Mouse (Mus musculus) skeletal muscle tissue, adult 2 months (tissue): ENCODE data around the gene Gm10762.
"Not testable (repeated sequence)": the region's sequence is repeated elsewhere in the genome, so short reads cannot be mapped to it uniquely, and the experiment has no call there.

Experiments
- DNase-seq: peaks from one replicate; pipeline ENCODE4 v3.0.0-alpha.2; 2012; ENCODE audit warnings: low read depth, low spot score

Gm10762 gene

GRCm38 (mm10) chr2:128967661-128968441 lies at the start of gene Gm10762:
TSS of gene Gm10762 (minus strand) at chr2:128967725.
- DNase-seq = peak; percentile 79

DNA sequence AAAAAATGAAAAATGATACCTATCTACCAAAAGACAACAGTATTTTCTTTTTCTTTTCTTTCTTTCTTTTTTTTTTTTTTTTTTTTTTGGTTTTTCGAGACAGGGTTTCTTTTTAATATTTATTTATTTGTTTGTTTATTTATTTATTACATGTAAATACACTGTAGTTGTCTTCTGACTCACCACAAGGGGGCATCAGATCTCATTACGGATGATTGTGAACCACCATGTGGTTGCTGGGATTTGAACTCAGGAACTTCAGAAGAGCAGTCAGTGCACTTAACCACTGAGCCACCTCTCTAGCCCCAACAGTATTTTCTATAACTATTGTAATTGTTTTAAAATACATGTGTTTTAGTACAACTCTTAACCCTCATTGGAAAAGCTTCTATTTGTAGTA lies 41.3 kb upstream of the Gm10762 start:
- not testable (repeated sequence) for DNase-seq

DNA sequence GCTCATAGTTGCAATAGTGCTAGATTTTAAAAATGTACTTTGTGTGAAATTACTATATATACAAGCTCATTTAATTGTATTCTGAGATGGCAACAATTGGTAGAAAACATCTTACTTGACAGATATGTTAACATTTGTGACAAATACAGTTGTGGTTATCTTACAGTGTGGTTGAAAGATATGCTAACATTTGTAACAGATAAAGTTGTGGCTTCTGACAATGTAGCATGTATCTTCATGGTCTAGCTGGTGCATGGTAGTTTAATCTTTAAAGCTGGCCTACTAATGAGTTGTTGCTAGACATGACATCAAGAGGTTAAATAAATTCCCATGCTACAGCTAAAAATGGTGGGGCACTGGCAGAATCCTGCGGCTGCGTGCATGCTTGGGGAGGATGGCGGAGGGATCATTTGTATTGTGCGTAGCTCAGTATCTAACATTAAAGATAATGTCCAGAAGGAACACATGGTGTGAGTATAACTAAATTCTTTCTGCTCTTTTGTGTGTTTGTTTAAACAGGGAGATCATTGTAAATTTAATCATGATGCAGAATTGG lies 38.7 kb upstream of the Gm10762 start:
- no peak for DNase-seq

GRCm38 (mm10) chr2:129004872-129005271 lies 37.3 kb upstream of the Gm10762 start:
- DNase-seq = peak; percentile 10

GRCm38 (mm10) chr2:128984746-128985145 lies 17.2 kb upstream of the Gm10762 start:
- DNase-seq = no peak

DNA sequence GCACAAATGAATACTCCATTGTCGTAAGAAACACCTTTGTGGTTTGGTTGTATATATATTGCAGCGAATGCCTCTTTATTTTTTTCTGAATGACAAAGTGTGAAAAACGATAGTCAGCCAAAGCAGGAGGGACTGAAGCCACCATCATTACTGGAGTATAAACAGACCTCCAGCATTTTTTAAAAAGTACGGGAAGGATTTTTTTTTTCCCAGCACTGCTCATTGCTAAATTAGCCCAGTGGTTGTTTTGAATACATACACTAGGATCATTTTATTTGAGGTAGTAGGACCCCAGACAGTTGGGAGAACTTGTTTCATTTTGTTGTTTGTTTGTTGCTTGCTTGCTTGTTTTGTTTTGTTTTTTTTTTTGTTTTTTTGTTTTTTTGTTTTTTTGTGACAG lies 8.0 kb upstream of the Gm10762 start:
- DNase-seq = no peak

DNA sequence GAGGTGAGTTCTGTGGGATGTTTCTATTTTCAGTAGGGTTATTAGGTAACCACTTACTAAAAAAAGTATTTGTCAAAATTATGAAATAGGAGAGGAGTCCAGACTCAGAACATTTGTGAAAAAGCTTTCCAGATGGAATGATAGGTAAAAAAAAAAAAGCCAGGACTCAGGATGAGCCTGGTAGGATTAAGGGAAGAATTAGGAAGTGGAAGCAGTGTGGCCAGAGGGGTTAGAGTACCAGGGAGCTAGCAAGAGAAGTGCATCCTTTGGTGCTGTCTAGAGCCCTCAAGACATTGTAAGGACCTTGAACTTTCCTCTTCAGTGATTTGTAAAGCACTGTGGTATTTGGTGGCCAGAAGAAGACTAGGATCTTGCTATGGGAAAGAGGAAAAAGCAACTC lies 4.8 kb upstream of the Gm10762 start:
- no peak for DNase-seq

DNA sequence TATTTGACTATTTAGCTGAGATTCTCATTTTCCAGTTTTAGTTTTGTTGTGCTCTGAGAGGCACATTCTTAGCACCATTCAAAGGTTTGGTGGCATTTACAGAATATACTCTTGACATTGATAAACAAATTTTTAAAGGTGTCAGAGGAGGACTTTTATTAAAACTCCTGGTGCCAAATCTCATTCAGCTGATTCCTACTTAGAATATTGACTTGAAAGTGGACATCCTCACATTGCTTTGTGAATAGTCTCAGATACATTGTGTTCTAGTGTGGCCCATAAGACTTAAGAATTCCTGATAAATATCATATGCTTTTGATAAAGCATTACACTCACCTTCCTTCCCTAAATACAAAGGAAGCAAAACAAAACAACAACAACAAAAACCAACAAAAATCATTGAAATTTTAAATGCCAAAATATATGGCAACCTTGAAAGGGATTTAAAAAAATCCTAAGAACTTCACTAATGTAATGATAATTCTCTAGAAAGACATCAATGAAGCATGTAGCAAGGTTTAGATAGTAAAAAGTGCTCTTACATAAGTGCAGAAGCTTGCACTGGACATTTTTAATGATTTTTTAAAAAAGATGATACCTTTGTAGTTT lies 1.1 kb upstream of the Gm10762 start:
- DNase-seq = no peak

- peak; percentile 98 for DNase-seq
Measured at GRCm38 (mm10) chr2:128966641-128967580, 614 bp downstream of the Gm10762 start, which contains the start of gene Zc3h6. TSS of gene Zc3h6 (plus strand) at chr2:128967402.

DNA sequence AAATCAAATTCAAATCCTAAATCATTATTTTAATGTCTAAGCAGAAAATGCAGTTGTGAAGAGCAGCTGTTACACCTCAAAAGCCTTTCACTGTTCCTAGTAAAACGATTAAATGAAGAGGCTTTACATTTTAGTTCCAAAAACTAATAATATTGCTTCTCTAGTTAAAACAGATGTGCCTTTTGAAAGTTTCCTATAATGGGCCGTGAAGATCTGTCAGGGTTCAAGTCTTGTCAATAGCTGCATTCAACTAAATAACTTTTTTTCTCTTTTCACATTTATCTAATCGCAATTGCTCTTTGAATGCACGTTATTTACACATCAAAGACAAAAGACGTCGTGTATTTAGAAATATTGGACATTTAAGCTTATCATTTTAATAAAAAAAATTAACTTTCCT lies 1.3 kb downstream of the Gm10762 start:
- no peak for DNase-seq

DNA sequence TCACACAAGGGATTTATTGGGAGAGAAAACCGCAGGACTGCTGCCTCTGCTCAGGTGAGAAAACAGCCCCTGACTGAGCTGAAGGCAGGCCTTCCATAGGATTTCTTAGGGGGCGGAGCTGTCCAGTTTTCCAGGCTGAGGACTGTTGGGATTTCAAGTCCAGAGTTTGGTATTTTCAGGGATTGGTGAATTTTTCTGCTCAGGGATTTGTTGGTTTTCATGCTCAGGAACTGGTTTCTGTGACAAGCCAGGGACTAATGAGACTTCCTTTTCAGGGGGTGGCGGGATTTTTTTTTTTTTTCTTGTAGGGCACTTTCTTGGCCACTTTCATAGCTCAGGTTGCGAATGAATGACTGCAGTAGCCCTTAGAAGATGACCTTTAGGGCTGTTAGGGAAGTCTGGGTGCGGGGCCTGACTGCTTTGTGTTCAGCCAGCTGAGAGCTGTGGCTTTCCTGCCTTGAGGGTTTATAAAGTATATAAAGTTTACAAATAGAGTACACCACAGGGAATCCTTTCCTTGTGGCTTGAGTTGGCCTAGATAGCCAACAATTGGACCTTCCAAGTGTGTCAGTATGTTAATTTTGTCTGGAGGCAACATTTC lies 1.9 kb downstream of the Gm10762 start:
- no peak for DNase-seq

GRCm38 (mm10) chr2:128954186-128954585 lies 13.3 kb downstream of the Gm10762 start:
- DNase-seq = no peak

GRCm38 (mm10) chr2:128947962-128948588 lies 19.4 kb downstream of the Gm10762 start:
- DNase-seq = peak; percentile 60

GRCm38 (mm10) chr2:128943538-128944528 lies 23.7 kb downstream of the Gm10762 start, which contains the start of gene Zc3h8:
TSS of gene Zc3h8 (minus strand) at chr2:128944077.
- DNase-seq = peak; percentile 98

DNA sequence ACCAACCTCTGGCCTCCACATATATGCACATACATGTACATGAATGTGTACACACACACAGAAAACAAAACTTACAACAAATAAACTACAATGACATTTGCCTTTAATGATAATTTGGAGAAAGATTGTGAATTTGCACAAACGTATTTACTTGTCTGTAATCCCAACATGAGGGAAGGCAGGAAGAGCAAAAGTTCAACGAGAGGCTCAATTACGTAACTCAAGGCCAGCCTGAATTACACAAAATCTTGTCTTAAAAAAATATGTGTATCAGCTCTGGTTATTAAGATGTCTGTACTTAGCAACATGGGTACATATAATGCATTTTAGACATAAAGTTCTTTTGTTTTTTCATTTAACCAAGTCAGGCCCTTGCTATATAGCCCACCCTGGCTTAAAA lies 31.3 kb downstream of the Gm10762 start:
- DNase-seq = no peak

GRCm38 (mm10) chr2:128930704-128931103 lies 36.8 kb downstream of the Gm10762 start:
- DNase-seq = no peak

DNA sequence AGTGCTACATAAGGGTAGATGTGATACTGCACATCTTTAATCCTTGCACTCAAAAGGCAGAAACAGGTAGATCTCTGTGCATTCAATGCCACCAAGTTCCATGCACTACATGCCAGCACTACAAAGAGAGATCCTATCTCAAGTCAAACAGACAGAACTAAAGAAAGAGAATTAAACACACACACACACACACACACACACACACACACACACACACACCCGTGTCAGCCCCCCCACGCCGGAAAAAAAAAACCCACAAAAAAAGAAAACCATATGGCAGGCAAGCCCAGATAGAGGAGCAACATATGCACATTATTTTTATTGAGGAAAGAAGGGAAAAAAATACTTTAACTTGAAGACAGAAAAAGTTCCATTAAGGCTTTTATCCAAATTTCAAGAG lies 39.1 kb downstream of the Gm10762 start:
- DNase-seq = no peak

- DNase-seq = no peak
Measured at GRCm38 (mm10) chr2:128924799-128925198, 42.7 kb downstream of the Gm10762 start.
